Mouse (Mus musculus) MEL (cell line): Measurements from ENCODE around the gene Lima1. TPM values are rescaled to one million over a fixed set of nuclear protein-coding genes. Genes with fewer than 3 reads are reported as not detected.

ENCODE experiments used
- DNase-seq: peaks from one replicate; pipeline ENCODE4 v3.0.0; 2011; ENCODE audit warnings: low read depth, low spot score
- H3K27ac ChIP-seq: 2 replicates; pipeline ENCODE4 v1.5.1; 2012; ENCODE audit warnings: low read depth, mild to moderate bottlenecking, control low read depth, low read length, moderate library complexity; ENCODE audit not compliant: control insufficient read depth
- H3K27me3 ChIP-seq, 2 experiments: fragments of 150-350 bp in 1 of 2; sonication (generic) in 1 of 2; 2 replicates each; pipeline ENCODE4 v1.6.1; 2012; ENCODE audit warnings: low read length in 2 of 2, mild to moderate bottlenecking in 2 of 2, improper control_type of control experiment in 1 of 2, moderate library complexity in 1 of 2; ENCODE audit not compliant: insufficient read depth in 2 of 2, control insufficient read depth in 1 of 2
- H3K36me3 ChIP-seq, 2 experiments: 2 replicates each; pipeline ENCODE4 v1.6.1; 2012 to 2014; ENCODE audit warnings: low read length in 2 of 2, improper control_type of control experiment in 1 of 2, inconsistent platforms in 1 of 2, mild to moderate bottlenecking in 1 of 2; ENCODE audit not compliant: insufficient read depth in 2 of 2, control insufficient read depth in 1 of 2
- H3K4me1 ChIP-seq, 2 experiments: fragments of 150-350 bp in 1 of 2; sonication (generic) in 1 of 2; 2 replicates each; pipeline ENCODE4 v1.6.1; 2012; ENCODE audit warnings: low read length in 2 of 2, improper control_type of control experiment in 1 of 2, mild to moderate bottlenecking in 1 of 2; ENCODE audit not compliant: insufficient read depth in 2 of 2, control insufficient read depth in 1 of 2
- H3K4me3 ChIP-seq, 2 experiments: fragments of 150-350 bp in 1 of 2; sonication (generic) in 1 of 2; 2 replicates each; pipeline ENCODE4 v1.5.1; 2012; ENCODE audit warnings: low read depth in 2 of 2, low read length in 2 of 2, mild to moderate bottlenecking in 2 of 2, moderate library complexity in 2 of 2, control low read depth in 1 of 2, improper control_type of control experiment in 1 of 2; ENCODE audit not compliant: control insufficient read depth in 1 of 2, insufficient read depth in 1 of 2
- H3K79me2 ChIP-seq: 2 replicates; pipeline ENCODE4 v1.6.1; 2012; ENCODE audit warnings: mild to moderate bottlenecking, low read length, moderate library complexity; ENCODE audit not compliant: control insufficient read depth, poor library complexity, insufficient read depth
- H3K9ac ChIP-seq: 2 replicates; pipeline ENCODE4 v1.6.1; 2012; ENCODE audit warnings: low read depth, mild to moderate bottlenecking, control low read depth, low read length, moderate library complexity; ENCODE audit not compliant: control insufficient read depth, poor library complexity, severe bottlenecking
- H3K9me3 ChIP-seq: fragments of 150-350 bp; sonication (generic); replicated peaks from 2 replicates; pipeline ENCODE4 v1.6.1; 2012; ENCODE audit warnings: mild to moderate bottlenecking, low read length, improper control_type of control experiment, moderate library complexity; ENCODE audit not compliant: insufficient read depth
- BHLHE40 ChIP-seq: IDR thresholded peaks from 2 replicates; pipeline ENCODE4 v1.6.1; 2012; ENCODE audit warnings: low read depth, mild to moderate bottlenecking, inconsistent platforms, low read length, improper control_type of control experiment, borderline replicate concordance
- CHD1 ChIP-seq: IDR thresholded peaks from 2 replicates; pipeline ENCODE4 v1.6.1; 2012; ENCODE audit warnings: low read depth, mild to moderate bottlenecking, inconsistent platforms, low read length, improper control_type of control experiment
- CHD2 ChIP-seq: IDR thresholded peaks from 2 replicates; pipeline ENCODE4 v1.6.1; 2011; ENCODE audit warnings: low read length, improper control_type of control experiment
- CTCF ChIP-seq, 3 experiments: IDR thresholded peaks in 2 of 3; conservative IDR thresholded peaks in 1 of 3; 2 replicates each; pipeline ENCODE4 v1.5.1; 2011 to 2012; ENCODE audit warnings: low read length in 3 of 3, low read depth in 2 of 3, mild to moderate bottlenecking in 2 of 3, improper control_type of control experiment in 1 of 3, inconsistent platforms in 1 of 3, mixed read lengths in 1 of 3, moderate library complexity in 1 of 3; ENCODE audit not compliant: control insufficient read depth in 1 of 3, insufficient read depth in 1 of 3, poor library complexity in 1 of 3, severe bottlenecking in 1 of 3
- ELF1 ChIP-seq: IDR thresholded peaks from 2 replicates; pipeline ENCODE4 v1.6.1; 2014; ENCODE audit warnings: low read depth, mild to moderate bottlenecking, inconsistent platforms, low read length, improper control_type of control experiment, moderate library complexity
- GATA1 ChIP-seq: IDR thresholded peaks from 2 replicates; pipeline ENCODE4 v1.6.1; 2011; ENCODE audit warnings: low read depth, low read length, improper control_type of control experiment
- JUND ChIP-seq: IDR thresholded peaks from 2 replicates; pipeline ENCODE4 v1.6.1; 2011; ENCODE audit warnings: low read depth, mild to moderate bottlenecking, improper control_type of control experiment, low read length
- KAT2A ChIP-seq: conservative IDR thresholded peaks from 2 replicates; pipeline ENCODE4 v1.6.1; 2012; ENCODE audit warnings: low read depth, low read length, improper control_type of control experiment, inconsistent platforms
- MAFK ChIP-seq: IDR thresholded peaks from 2 replicates; pipeline ENCODE4 v1.6.1; 2011; ENCODE audit warnings: low read depth, mild to moderate bottlenecking, low read length, improper control_type of control experiment, borderline replicate concordance
- MXI1 ChIP-seq: IDR thresholded peaks from 2 replicates; pipeline ENCODE4 v1.6.1; 2011; ENCODE audit warnings: mild to moderate bottlenecking, low read depth, low read length, improper control_type of control experiment
- NELFE ChIP-seq: IDR thresholded peaks from 2 replicates; pipeline ENCODE4 v1.6.1; 2011; ENCODE audit warnings: low read depth, low read length, improper control_type of control experiment
- NRF1 ChIP-seq: IDR thresholded peaks from 2 replicates; pipeline ENCODE4 v1.6.1; 2014; ENCODE audit warnings: low read depth, mild to moderate bottlenecking, inconsistent platforms, low read length, improper control_type of control experiment, moderate library complexity; ENCODE audit not compliant: poor library complexity, insufficient read depth, severe bottlenecking
- POLR2A ChIP-seq, 2 experiments: IDR thresholded peaks; 2 replicates each; pipeline ENCODE4 v1.6.1; 2011 to 2012; ENCODE audit warnings: low read length in 2 of 2, mild to moderate bottlenecking in 2 of 2, control low read depth in 1 of 2, improper control_type of control experiment in 1 of 2, low read depth in 1 of 2, moderate library complexity in 1 of 2; ENCODE audit not compliant: control insufficient read depth in 1 of 2, insufficient read depth in 1 of 2, poor library complexity in 1 of 2
- POLR2AphosphoS2 ChIP-seq: IDR thresholded peaks from 2 replicates; pipeline ENCODE4 v1.6.1; 2011; ENCODE audit warnings: low read length, improper control_type of control experiment
- POLR2AphosphoS5 ChIP-seq: IDR thresholded peaks from 2 replicates; pipeline ENCODE4 v1.6.1; 2012; ENCODE audit warnings: low read depth, borderline replicate concordance, mild to moderate bottlenecking, inconsistent platforms, low read length, moderate library complexity, mixed read lengths
- RAD21 ChIP-seq: IDR thresholded peaks from 2 replicates; pipeline ENCODE4 v1.6.1; 2011; ENCODE audit warnings: mild to moderate bottlenecking, low read depth, low read length, improper control_type of control experiment
- RCOR1 ChIP-seq: IDR thresholded peaks from 2 replicates; pipeline ENCODE4 v1.6.1; 2012; ENCODE audit warnings: low read depth, mild to moderate bottlenecking, inconsistent platforms, low read length, improper control_type of control experiment
- SIN3A ChIP-seq: IDR thresholded peaks from 2 replicates; pipeline ENCODE4 v1.6.1; 2012; ENCODE audit warnings: low read length, improper control_type of control experiment, inconsistent platforms
- TCF12 ChIP-seq: IDR thresholded peaks from 2 replicates; pipeline ENCODE4 v1.6.1; 2014; ENCODE audit warnings: low read depth, mild to moderate bottlenecking, inconsistent platforms, low read length, improper control_type of control experiment, moderate library complexity
- USF1 ChIP-seq: IDR thresholded peaks from 2 replicates; pipeline ENCODE4 v1.6.1; 2014; ENCODE audit warnings: low read depth, mild to moderate bottlenecking, inconsistent platforms, low read length, improper control_type of control experiment, moderate library complexity
- USF2 ChIP-seq, 2 experiments: IDR thresholded peaks; 2 replicates each; pipeline ENCODE4 v1.6.1; 2011 to 2012; ENCODE audit warnings: improper control_type of control experiment in 2 of 2, low read length in 2 of 2, borderline replicate concordance in 1 of 2, inconsistent platforms in 1 of 2, low read depth in 1 of 2, mild to moderate bottlenecking in 1 of 2; ENCODE audit not compliant: insufficient read depth in 1 of 2
- ZC3H11A ChIP-seq: IDR thresholded peaks from 2 replicates; pipeline ENCODE4 v1.6.1; 2012; ENCODE audit warnings: low read depth, mild to moderate bottlenecking, inconsistent platforms, low read length, improper control_type of control experiment
- ZKSCAN1 ChIP-seq: IDR thresholded peaks from 2 replicates; pipeline ENCODE4 v1.6.1; 2012; ENCODE audit warnings: low read depth, mild to moderate bottlenecking, inconsistent platforms, low read length, improper control_type of control experiment, moderate library complexity
- ZNF384 ChIP-seq: IDR thresholded peaks from 2 replicates; pipeline ENCODE4 v1.6.1; 2012; ENCODE audit warnings: low read depth, mild to moderate bottlenecking, inconsistent platforms, low read length, improper control_type of control experiment
- polyA plus RNA-seq, 2 experiments: library from polyadenylated mRNA; stranded (reverse) in 1 of 2; unstranded in 1 of 2; fragments of >175 nt in 1 of 2; fragments of >200 nt in 1 of 2; gene quantifications; 2 replicates each; pipeline versions ENCODE4 v1.2.1 to v1.2.4; 2012; ENCODE audit warnings: low replicate concordance in 2 of 2, low read depth in 1 of 2; ENCODE audit not compliant: insufficient read length in 2 of 2, insufficient read depth in 1 of 2, missing spikeins in 1 of 2
- total RNA-seq: library from RNA; depleted of rRNA; stranded (reverse); fragments of 300-350 nt; gene quantifications from 2 replicates; pipeline ENCODE4 v1.2.3, GENCODE M21; 2012

The Lima1 gene
- total and polyA plus RNA-seq, 3 experiments: 1.1 to 7.9 TPM; not detected in 1

DNA sequence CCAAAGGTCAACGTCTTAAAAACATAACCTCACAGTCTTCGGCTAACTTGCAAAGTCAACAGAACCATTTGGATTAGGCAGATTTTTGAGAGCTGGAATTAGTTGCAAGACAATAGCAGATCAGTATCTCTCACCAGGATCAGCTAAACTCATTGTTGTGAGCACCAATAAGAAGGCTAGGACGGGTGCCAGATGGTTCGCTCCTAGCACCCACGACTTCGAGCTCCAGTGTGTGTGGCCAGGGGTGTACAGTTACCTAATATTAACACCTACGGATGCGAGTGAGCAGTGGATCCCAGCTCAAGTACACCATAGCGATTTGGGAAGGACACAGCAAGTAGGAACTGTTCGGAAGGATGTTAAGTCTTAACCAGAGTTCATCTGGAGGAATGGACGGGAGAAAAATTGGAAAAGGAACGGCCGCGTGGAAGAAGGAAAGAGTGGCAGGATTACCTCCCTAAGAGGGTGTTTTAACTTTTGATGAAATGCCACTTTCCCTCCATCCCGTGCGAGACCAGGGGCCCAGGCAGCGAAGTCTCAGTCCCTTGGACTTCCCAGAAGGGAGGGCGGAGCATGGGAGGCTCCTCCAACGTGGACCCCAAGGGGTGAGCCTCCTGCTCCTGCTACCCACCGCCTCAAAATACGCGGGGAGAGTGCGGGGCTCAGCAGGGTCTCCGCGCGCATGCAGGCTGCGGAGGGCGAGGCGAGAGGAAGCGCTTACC lies 483 bp downstream of the Lima1 start:
- H3K79me2 ChIP-seq: no peaks in the 10 kb centered on the region
- no peaks in the 10 kb centered on the region for H3K9me3 ChIP-seq
- H3K9ac ChIP-seq: no peak overlapping the region
- TF ChIP-seq POLR2A (IDR thresholded peaks at IDR 0.05; ENCODE audit: control insufficient read depth in 1 of 2, insufficient read depth in 1 of 2, low read depth in 1 of 2, low read length in 2 of 2, poor library complexity in 1 of 2): peak in 1 of 2 experiments; percentile 28; a peak in 1 of 4 replicates
- TF ChIP-seq RAD21: no peak
- TF ChIP-seq, all 39 proteins: peak for 1
- Histone ChIP-seq H3K36me3 (no peaks in the 10 kb centered on the region), H3K27ac (no peak overlapping the region), H3K4me1 (peaks cover 0 to 16% of the 10 kb centered on the region in 2 experiments; a peak in 2 of 4 replicates), H3K4me3 (peak overlapping the region; percentile 13 to 44; a peak in 3 of 4 replicates), H3K27me3 (peaks cover 12 to 15% of the 10 kb centered on the region in 2 experiments)
- peak; percentile 16 for DNase-seq

DNA sequence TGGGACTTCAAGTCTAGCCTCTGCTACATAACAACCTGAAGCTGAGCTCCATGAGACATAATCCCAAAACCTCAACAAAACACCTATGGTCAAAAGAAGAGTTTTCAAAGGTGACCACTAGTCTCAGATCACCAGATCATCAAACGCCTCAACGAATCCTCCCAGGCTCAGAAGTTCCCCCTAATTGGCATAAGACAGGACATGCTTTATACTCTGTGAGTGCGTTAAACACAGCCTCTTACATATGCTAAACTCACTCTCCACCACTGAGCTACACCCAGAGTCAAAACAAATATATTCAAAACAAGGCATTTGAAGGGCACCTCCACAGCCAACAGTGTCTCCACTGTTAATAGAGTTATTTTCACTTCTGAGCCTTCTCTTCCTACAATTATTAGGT lies 2.7 kb downstream of the Lima1 start:
- peaks cover 0 to 16% of the 10 kb centered on the region in 2 experiments; a peak in 2 of 4 replicates for H3K4me1 ChIP-seq
- no peaks in the 10 kb centered on the region for H3K9me3 ChIP-seq
- no peak for DNase-seq
- no peak overlapping the region for H3K4me3 ChIP-seq
- no peaks in the 10 kb centered on the region for H3K36me3 ChIP-seq
- H3K27me3 ChIP-seq: peaks cover 10 to 12% of the 10 kb centered on the region in 2 experiments
- no peak overlapping the region for H3K9ac ChIP-seq
- no peak overlapping the region for H3K27ac ChIP-seq
- H3K79me2 ChIP-seq: no peaks in the 10 kb centered on the region
- TF ChIP-seq POLR2AphosphoS5 (no peak), MAFK (no peak), KAT2A (no peak), POLR2AphosphoS2 (no peak), TCF12 (no peak), CHD2 (no peak), ZC3H11A (no peak), CHD1 (no peak)

DNA sequence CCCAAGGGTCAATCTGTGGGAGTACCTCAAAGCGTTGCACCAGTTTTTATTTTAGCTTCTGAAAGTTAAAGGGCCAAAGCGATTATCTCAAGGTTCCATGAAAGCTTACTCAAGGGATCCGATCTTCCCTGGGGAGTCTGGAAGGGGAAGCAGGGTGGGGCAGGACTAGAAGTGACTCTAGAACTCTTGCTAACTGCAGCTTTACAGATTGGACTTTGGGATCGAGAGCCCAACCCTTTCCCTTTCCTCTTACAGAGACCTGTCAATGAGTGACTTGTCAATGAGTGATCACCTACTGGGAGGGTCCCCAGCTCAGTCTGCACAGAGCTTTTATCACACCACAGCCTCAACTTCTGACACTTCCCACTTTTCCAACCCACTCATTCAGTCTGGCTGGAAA lies 7.6 kb downstream of the Lima1 start:
- Histone ChIP-seq H3K36me3 (no peaks in the 10 kb centered on the region; a peak in 1 of 4 replicates), H3K4me1 (peaks cover 0 to 3% of the 10 kb centered on the region in 2 experiments; a peak in 1 of 4 replicates), H3K4me3 (no peak overlapping the region), H3K27me3 (peaks cover 8 to 9% of the 10 kb centered on the region in 2 experiments), H3K79me2 (no peaks in the 10 kb centered on the region), H3K9ac (no peak overlapping the region), H3K9me3 (no peaks in the 10 kb centered on the region), H3K27ac (no peak overlapping the region)
- TF ChIP-seq ZNF384: no peak
- TF ChIP-seq MXI1: no peak
- no peak for TF ChIP-seq NELFE
- TF ChIP-seq BHLHE40: no peak
- TF ChIP-seq POLR2AphosphoS5: no peak
- no peak for TF ChIP-seq SIN3A
- TF ChIP-seq USF1: no peak
- no peak for TF ChIP-seq RCOR1
- TF ChIP-seq ELF1: no peak
- TF ChIP-seq NRF1: no peak
- TF ChIP-seq CTCF (IDR thresholded peaks at IDR 0.05 in 2 of 3, conservative IDR thresholded peaks at IDR 0.05 in 1 of 3; ENCODE audit: control insufficient read depth in 1 of 3, insufficient read depth in 1 of 3, low read depth in 2 of 3, low read length in 3 of 3, poor library complexity in 1 of 3, severe bottlenecking in 1 of 3): no peak
- TF ChIP-seq POLR2A (IDR thresholded peaks at IDR 0.05; ENCODE audit: control insufficient read depth in 1 of 2, insufficient read depth in 1 of 2, low read depth in 1 of 2, low read length in 2 of 2, poor library complexity in 1 of 2): no peak
- TF ChIP-seq MAFK: no peak
- TF ChIP-seq ZKSCAN1: no peak
- TF ChIP-seq POLR2AphosphoS2: no peak
- no peak for TF ChIP-seq GATA1
- no peak for TF ChIP-seq JUND
- no peak for TF ChIP-seq USF2 (IDR thresholded peaks at IDR 0.05; ENCODE audit: borderline replicate concordance in 1 of 2, insufficient read depth in 1 of 2, low read depth in 1 of 2, low read length in 2 of 2)
- DNase-seq: no peak
